Mouse (Mus musculus) forebrain, embryonic 15.5 days (tissue): Measurements from ENCODE around the gene Sh3glb2. TPM values are rescaled to one million over a fixed set of nuclear protein-coding genes. Genes with fewer than 3 reads are reported as not detected.

ENCODE experiments used
- ATAC-seq: fragments of 200-750 bp; cut with Nextera tagmentation; replicated peaks from 2 replicates; pipeline ENCODE4 v1.8.0; 2017; ENCODE audit warnings: mild to moderate bottlenecking, moderate TSS enrichment, moderate library complexity
- H3K27ac ChIP-seq: fragments of 300-500 bp; sonication (generic); replicated peaks from 2 replicates; pipeline ENCODE4 v1.5.1; 2015; ENCODE audit warnings: mild to moderate bottlenecking, inconsistent platforms
- H3K27me3 ChIP-seq: fragments of 300-500 bp; sonication (generic); 2 replicates; pipeline ENCODE4 v1.6.1; 2015; ENCODE audit warnings: inconsistent platforms
- H3K36me3 ChIP-seq: fragments of 300-500 bp; sonication (generic); 2 replicates; pipeline ENCODE4 v1.6.1; 2015; ENCODE audit warnings: mild to moderate bottlenecking, inconsistent platforms
- H3K4me1 ChIP-seq: fragments of 300-500 bp; sonication (generic); 2 replicates; pipeline ENCODE4 v1.6.1; 2015; ENCODE audit warnings: inconsistent platforms
- H3K4me2 ChIP-seq: fragments of 300-500 bp; sonication (generic); replicated peaks from 2 replicates; pipeline ENCODE4 v1.6.1; 2015; ENCODE audit warnings: mild to moderate bottlenecking, inconsistent platforms
- H3K4me3 ChIP-seq: fragments of 300-500 bp; sonication (generic); 2 replicates; pipeline ENCODE4 v1.5.1; 2015; ENCODE audit warnings: mild to moderate bottlenecking, inconsistent platforms
- H3K9ac ChIP-seq: fragments of 300-500 bp; sonication (generic); replicated peaks from 2 replicates; pipeline ENCODE4 v1.6.1; 2015; ENCODE audit warnings: mild to moderate bottlenecking, inconsistent platforms
- H3K9me3 ChIP-seq: fragments of 300-500 bp; sonication (generic); 2 replicates; pipeline ENCODE4 v1.6.1; 2016; ENCODE audit warnings: inconsistent platforms
- WGBS: fragments of 180-500 bp; shearing (Covaris S2); methylation state at CpG from one replicate; pipeline ENCODE4 v1.1.7; 2015; ENCODE audit warnings: mixed read lengths; 5-methylcytosine and 5-hydroxymethylcytosine counted together
- polyA plus RNA-seq: library from polyadenylated mRNA; unstranded; fragments of >200 nt; fragmentation: Nextera tagmentation; extraction: Ambion mirVana; gene quantifications from 2 replicates; pipeline ENCODE4 v1.2.1, GENCODE M21; 2015

Gene Sh3glb2
- polyA plus RNA-seq, 1 experiment from 2014 or later = 160 TPM

- H3K9ac ChIP-seq = no peak overlapping the region
- ATAC-seq = no peak
- H3K4me2 ChIP-seq = no peak overlapping the region
- WGBS = 94% methylated on average over 10 of the region's 10 CpGs
- no peaks in the 10 kb centered on the region for H3K27me3 ChIP-seq
- no peaks in the 10 kb centered on the region for H3K4me1 ChIP-seq
- no peak overlapping the region for H3K4me3 ChIP-seq
- no peak overlapping the region for H3K27ac ChIP-seq
- no peaks in the 10 kb centered on the region for H3K9me3 ChIP-seq
- H3K36me3 ChIP-seq = peaks cover 69% of the 10 kb centered on the region
Measured at GRCm38 (mm10) chr2:30375893-30376292, 16.8 kb upstream of the Sh3glb2 start.

GRCm38 (mm10) chr2:30372726-30373125 lies 13.6 kb upstream of the Sh3glb2 start:
- Histone ChIP-seq H3K4me2 (no peak overlapping the region), H3K9ac (no peak overlapping the region), H3K27ac (no peak overlapping the region), H3K9me3 (no peaks in the 10 kb centered on the region), H3K27me3 (no peaks in the 10 kb centered on the region), H3K4me3 (no peak overlapping the region), H3K36me3 (peaks cover 74% of the 10 kb centered on the region), H3K4me1 (no peaks in the 10 kb centered on the region)
- no peak for ATAC-seq
- 99% methylated on average over 5 of the region's 5 CpGs for WGBS

- Histone ChIP-seq H3K9me3 (no peaks in the 10 kb centered on the region), H3K36me3 (peaks cover 72% of the 10 kb centered on the region), H3K27me3 (no peaks in the 10 kb centered on the region), H3K27ac (no peak overlapping the region), H3K4me1 (no peaks in the 10 kb centered on the region), H3K4me2 (no peak overlapping the region), H3K9ac (no peak overlapping the region), H3K4me3 (no peak overlapping the region)
- ATAC-seq = no peak
- WGBS = 97% methylated on average over 8 of the region's 8 CpGs
Measured at GRCm38 (mm10) chr2:30371544-30371943, 12.4 kb upstream of the Sh3glb2 start.

GRCm38 (mm10) chr2:30366203-30366602 lies 7.1 kb upstream of the Sh3glb2 start:
- Histone ChIP-seq H3K4me3 (no peak overlapping the region), H3K4me2 (no peak overlapping the region), H3K9ac (no peak overlapping the region), H3K27me3 (no peaks in the 10 kb centered on the region), H3K4me1 (peaks cover 15% of the 10 kb centered on the region), H3K9me3 (no peaks in the 10 kb centered on the region), H3K36me3 (peaks cover 39% of the 10 kb centered on the region), H3K27ac (no peak overlapping the region)
- no peak for ATAC-seq
- 68% methylated on average over 5 of the region's 5 CpGs for WGBS

- Histone ChIP-seq H3K4me1 (peaks cover 15% of the 10 kb centered on the region), H3K27ac (no peak overlapping the region), H3K36me3 (peaks cover 33% of the 10 kb centered on the region), H3K9ac (peak overlapping the region; percentile 82), H3K27me3 (no peaks in the 10 kb centered on the region), H3K9me3 (no peaks in the 10 kb centered on the region), H3K4me2 (peak overlapping the region; percentile 82), H3K4me3 (peak overlapping the region; percentile 60)
- 91% methylated on average over 2 of the region's 2 CpGs for WGBS
- no peak for ATAC-seq
Measured at GRCm38 (mm10) chr2:30365281-30366069, 6.3 kb upstream of the Sh3glb2 start.

GRCm38 (mm10) chr2:30363773-30364650 lies 4.9 kb upstream of the Sh3glb2 start, which contains the start of gene Miga2:
Gene Miga2, plus strand, starts transcription at chr2:30364233.
- peak; percentile 99 for ATAC-seq
- peaks cover 15% of the 10 kb centered on the region for H3K4me1 ChIP-seq
- H3K27ac ChIP-seq = peak within 1 kb of the TSS; percentile 83
- peak within 1 kb of the TSS; percentile 82 for H3K4me2 ChIP-seq
- WGBS = under 1% methylated on average over 54 of the region's 54 CpGs
- H3K9me3 ChIP-seq = no peaks in the 10 kb centered on the region
- peak within 1 kb of the TSS; percentile 82 for H3K9ac ChIP-seq
- no peaks in the 10 kb centered on the region for H3K27me3 ChIP-seq
- peaks cover 20% of the 10 kb centered on the region for H3K36me3 ChIP-seq
- peak within 1 kb of the TSS; percentile 60 for H3K4me3 ChIP-seq

GRCm38 (mm10) chr2:30362865-30363264 lies 3.7 kb upstream of the Sh3glb2 start:
- WGBS = 75% methylated on average over 5 of the region's 5 CpGs
- H3K27me3 ChIP-seq = no peaks in the 10 kb centered on the region
- no peaks in the 10 kb centered on the region for H3K9me3 ChIP-seq
- no peak overlapping the region for H3K9ac ChIP-seq
- no peak overlapping the region for H3K4me3 ChIP-seq
- H3K4me1 ChIP-seq = peaks cover 25% of the 10 kb centered on the region
- H3K4me2 ChIP-seq = no peak overlapping the region
- no peak overlapping the region for H3K27ac ChIP-seq
- no peak for ATAC-seq
- H3K36me3 ChIP-seq = peaks cover 9% of the 10 kb centered on the region

- no peaks in the 10 kb centered on the region for H3K27me3 ChIP-seq
- H3K4me3 ChIP-seq = no peak overlapping the region
- H3K27ac ChIP-seq = no peak overlapping the region
- ATAC-seq = no peak
- no peaks in the 10 kb centered on the region for H3K36me3 ChIP-seq
- H3K9me3 ChIP-seq = no peaks in the 10 kb centered on the region
- H3K4me2 ChIP-seq = no peak overlapping the region
- no peak overlapping the region for H3K9ac ChIP-seq
- H3K4me1 ChIP-seq = peaks cover 34% of the 10 kb centered on the region
- WGBS = 80% methylated on average over 10 of the region's 10 CpGs
Measured at GRCm38 (mm10) chr2:30360626-30361025, 1.5 kb upstream of the Sh3glb2 start.

- H3K4me1 ChIP-seq = peaks cover 19% of the 10 kb centered on the region
- peak overlapping the region; percentile 91 for H3K4me2 ChIP-seq
- peak overlapping the region; percentile 89 for H3K9ac ChIP-seq
- H3K36me3 ChIP-seq = peaks cover 3% of the 10 kb centered on the region; the same call in 1 of the 2 replicates
- ATAC-seq = no peak
- peak overlapping the region; percentile 81 for H3K4me3 ChIP-seq
- H3K9me3 ChIP-seq = no peaks in the 10 kb centered on the region
- WGBS = 57% methylated on average over 8 of the region's 8 CpGs
- H3K27ac ChIP-seq = 0 out of 2 replicates have a peak overlapping the region, but pooled peaks have one; percentile 79
- H3K27me3 ChIP-seq = no peaks in the 10 kb centered on the region
Measured at GRCm38 (mm10) chr2:30357552-30358510, 1.3 kb downstream of the Sh3glb2 start.

GRCm38 (mm10) chr2:30356906-30357305 lies 2.2 kb downstream of the Sh3glb2 start:
- ATAC-seq = no peak
- Histone ChIP-seq H3K9ac (no peak overlapping the region), H3K27ac (no peak overlapping the region), H3K4me2 (no peak overlapping the region), H3K4me1 (peaks cover 19% of the 10 kb centered on the region), H3K27me3 (no peaks in the 10 kb centered on the region), H3K36me3 (peaks cover 5% of the 10 kb centered on the region; the same call in 1 of the 2 replicates), H3K9me3 (no peaks in the 10 kb centered on the region), H3K4me3 (no peak overlapping the region)
- WGBS = 72% methylated on average over 9 of the region's 9 CpGs

- peaks cover 5% of the 10 kb centered on the region; the same call in 1 of the 2 replicates for H3K36me3 ChIP-seq
- peaks cover 19% of the 10 kb centered on the region for H3K4me1 ChIP-seq
- H3K4me2 ChIP-seq = no peak overlapping the region
- WGBS = 53% methylated on average over 4 of the region's 4 CpGs
- no peak overlapping the region for H3K4me3 ChIP-seq
- no peaks in the 10 kb centered on the region for H3K27me3 ChIP-seq
- no peak overlapping the region for H3K27ac ChIP-seq
- ATAC-seq = no peak
- H3K9ac ChIP-seq = no peak overlapping the region
- H3K9me3 ChIP-seq = no peaks in the 10 kb centered on the region
Measured at GRCm38 (mm10) chr2:30356266-30356665, 2.9 kb downstream of the Sh3glb2 start.
